Mouse (Mus musculus): ENCODE measurements around the gene Ogfrl1.
"Not testable (repeated sequence)": the region's sequence is repeated elsewhere in the genome, so short reads cannot be mapped to it uniquely, and the experiment has no call there.

Gene Ogfrl1

DNA sequence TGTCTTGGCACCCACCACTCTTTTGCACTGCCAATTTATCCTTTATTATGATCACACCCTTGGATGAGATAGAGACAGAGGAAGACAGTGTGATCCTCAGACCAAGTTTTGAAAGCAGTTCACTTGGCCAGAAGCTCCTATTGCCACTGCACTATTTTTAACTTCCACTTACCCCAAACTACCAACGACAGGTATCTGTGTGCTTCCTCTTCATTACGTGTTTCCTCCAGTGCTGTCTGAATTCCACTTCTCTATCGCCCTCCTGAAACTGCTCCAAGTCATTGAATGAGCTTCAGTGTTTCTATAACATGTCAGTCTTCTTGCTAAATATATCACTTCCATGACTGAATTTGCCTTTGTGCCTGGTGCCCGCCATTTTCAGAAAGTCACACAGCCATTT lies at the start of gene Ogfrl1:
Ogfrl1 (minus strand) TSS at position 150 of the 400 bp plus-strand sequence.
- DNase-seq = no peak

DNA sequence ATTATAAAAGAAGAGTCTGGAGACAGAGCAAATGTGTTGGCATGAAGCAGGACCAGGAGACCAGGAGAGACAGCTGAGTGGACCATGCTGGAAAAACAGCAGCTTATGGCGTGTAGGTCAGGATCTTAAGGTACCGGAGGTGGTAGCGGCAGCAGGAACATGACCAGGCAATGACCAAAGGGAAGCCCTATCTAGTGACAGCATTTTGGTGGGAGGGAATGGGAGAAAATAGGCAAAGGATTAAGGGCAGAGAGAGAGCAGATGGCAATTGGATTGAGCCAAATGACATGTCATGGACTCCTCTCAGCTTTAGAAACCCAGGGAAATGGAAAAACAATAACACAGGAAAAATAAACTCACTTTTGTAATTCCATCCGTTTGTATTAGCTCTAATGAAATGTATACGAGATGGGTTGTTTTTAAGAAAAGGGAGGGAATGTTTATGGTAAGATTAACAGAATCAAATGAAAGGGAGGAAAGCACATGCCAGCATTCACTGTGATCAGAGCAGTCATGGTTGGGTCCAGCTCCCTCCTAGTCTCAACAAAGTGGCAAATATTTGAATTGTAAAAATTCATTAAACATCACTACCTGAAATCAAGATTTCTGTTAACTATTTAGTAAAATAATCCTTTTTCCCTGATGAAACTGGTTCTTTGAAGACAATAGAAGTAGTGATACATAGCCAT lies 48.3 kb upstream of the Ogfrl1 start:
- no peak for DNase-seq

DNA sequence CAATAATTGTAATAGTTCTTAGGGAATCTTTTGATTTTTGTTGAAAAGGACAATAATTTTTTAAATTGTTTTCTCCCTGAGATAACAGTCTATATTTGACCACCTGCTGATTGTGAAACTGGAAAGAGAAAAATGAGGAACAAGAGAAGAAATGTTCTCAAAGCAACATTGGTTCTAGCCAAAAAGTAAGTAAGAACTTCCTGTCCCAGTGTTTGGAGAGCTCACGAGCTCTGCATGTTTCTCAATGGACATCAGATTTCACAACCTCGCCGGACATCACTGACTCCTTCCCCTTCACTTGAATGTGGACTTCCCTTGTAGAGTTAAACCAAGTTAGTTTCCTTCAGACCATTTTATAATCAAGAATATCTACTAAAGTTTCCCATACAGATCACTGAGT lies 36.0 kb upstream of the Ogfrl1 start:
- DNase-seq = peak; percentile 37

DNA sequence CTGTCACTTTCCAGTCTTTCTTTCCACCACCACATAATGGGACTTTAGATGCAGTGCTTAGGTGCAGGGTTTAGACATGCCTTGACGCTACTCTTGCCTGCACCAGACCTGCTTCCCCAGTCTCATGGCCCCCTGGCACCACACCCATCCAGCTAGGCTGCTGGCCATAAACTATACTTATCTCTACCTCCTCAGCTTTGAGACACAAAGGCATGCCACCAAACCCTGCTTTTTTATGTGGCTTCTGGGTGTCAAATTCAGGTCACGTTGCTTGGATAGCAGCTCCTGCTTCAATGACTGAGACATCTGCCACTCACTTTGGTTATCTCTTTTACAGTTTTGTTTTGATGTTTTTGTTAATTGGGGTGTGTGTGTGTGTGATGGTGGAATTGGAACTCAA lies 28.9 kb upstream of the Ogfrl1 start:
- no peak for DNase-seq

DNA sequence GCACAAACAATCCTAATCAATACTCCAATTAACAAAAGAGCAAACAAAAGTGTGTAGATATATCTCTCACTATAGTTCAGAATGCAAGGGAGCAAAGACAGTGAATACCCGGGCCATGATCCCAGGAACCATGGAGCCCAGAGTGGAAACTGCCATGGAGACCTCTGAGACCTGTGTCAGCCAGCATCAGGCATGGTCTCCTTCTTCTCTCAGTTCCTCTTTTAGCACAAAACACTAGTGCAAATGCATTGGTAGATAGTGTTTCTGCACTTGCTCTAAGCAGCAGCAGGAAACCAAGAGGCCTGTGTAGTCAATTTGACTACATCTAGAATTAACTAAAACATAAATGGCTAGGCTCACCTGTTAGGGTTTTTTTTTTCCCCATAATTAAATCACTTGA lies 21.4 kb upstream of the Ogfrl1 start:
- DNase-seq = no peak

DNA sequence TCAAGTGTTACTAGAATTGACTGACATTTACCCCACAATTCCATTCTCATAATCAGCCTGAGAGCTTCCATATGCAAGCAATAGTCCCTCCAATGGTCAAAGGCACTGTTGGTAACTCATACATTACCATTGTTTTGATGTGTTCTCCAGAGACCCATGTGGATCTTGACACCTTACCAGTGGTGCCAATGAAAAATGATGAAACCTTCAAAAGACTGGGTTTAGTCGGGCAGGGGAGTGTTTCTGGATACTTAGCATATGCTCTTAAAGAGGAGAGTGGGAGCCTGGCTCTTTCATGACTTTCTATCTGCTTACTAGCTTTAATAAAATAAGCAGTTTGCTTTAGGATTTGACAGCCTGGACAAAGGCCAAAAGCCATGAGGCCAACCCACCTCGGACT lies 20.5 kb upstream of the Ogfrl1 start:
- DNase-seq = no peak

DNA sequence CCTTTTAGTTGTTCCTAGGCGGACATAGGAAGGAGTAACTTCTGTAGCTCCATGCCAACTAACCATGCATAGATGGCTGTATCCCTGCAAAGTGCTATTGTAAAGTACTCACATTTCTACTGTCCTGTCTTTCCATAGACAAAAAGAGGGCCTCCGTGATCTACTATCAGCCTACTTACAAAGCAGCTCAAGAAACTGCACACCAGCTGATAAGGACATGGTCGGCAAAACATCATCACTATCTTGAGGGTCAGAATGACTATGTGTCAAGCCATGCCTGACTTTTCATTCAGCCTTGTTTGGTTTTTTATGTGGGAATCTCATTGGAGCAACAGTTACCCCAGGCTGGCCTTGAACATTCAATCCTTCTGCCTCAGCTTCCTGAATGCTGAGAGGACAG lies 20.0 kb upstream of the Ogfrl1 start:
- DNase-seq = no peak

DNA sequence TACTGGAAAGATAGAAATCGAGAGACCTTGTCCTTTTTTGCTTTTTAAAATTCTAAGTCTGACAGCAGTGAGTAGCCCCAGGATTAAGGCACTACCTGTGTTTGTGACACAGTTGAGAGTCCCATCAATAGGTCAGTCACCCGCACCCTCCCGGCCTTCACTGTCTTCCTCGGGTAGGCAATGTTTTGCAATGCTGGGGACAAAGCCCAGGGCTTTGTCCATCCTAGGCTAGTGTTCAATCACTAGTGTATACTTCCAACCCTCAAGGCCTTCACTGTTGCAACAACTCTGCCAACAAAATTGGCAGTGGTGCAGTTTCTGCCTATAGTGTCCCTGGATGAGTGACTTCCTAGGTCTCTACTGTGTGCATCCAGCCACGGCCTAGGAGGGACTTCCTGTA lies 14.0 kb upstream of the Ogfrl1 start:
- DNase-seq = no peak

DNA sequence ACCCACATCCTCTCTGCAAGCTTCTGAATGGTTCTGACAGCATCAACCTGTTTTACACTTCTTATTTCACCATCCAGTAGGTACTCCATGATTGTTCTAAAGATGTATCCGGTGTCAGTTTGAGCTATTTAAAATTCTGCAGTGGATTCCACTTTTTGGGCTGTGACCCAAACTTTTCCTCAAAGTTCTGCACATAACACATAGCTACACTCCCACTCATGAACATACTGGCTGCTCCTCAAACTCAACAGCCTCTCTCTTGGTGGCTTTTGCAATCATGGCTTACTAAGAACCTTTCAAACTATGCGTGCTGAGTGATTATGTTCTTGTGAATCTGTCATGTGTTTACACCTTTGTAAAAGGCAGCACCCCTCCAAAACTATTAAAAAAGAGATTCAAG lies 12.4 kb upstream of the Ogfrl1 start:
- DNase-seq = no peak

DNA sequence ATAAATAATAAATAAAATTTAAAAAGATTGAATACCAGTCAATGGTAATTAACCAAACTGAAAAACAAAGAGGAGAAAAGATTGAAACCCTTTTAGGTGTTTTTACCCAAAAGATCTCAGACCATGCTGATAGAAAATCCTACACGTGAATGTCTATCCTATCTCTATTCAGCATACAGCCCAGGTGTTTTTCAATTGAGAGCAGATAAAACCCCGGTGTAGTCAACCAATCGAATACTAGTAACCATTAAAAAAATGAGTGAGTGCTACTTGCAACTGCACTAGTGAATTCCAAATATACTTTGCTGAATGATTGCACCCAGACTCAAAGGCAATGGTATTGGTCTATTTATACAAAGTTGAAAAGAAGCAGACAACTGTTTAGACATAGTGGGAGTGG lies 4.8 kb upstream of the Ogfrl1 start:
- no peak for DNase-seq

DNA sequence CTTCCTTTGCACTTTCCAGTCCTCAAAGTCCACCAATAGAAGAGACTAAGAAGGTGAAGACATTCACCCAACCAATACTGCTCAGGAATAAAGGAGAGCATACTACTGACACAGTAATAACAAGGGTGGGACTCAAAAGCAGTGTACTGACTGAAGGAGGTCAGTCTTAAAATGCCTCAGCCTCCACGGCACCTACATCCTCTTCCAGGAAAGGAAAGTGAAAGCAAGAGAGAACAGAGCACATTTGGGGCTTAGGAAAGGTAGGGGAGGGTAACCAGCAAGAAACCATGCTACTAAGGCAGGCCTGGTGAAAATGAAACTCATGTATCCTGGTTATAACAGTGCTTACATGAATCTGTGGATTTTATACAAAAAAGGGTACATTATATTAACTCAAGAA lies 2.0 kb upstream of the Ogfrl1 start:
- no peak for DNase-seq

DNA sequence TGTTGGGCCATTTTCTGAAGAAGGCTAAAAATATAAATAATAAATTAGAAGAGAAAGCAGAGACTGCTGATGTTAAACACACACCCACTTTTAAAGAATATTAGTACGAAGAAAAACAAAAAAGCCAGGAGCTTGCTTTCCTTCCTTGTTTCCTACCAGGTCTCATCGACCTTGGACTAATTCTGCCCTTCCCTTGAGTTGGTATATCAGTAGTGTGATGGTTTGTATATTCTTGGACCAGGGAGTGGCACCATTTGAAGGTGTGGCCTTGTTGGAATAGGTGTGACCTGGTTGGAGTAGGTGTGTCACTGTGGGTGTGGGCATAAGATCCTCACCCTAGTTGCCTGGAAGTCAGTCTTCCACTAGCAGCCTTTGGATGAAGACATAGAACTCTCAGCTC lies 3.2 kb downstream of the Ogfrl1 start:
- DNase-seq = not testable (repeated sequence)

DNA sequence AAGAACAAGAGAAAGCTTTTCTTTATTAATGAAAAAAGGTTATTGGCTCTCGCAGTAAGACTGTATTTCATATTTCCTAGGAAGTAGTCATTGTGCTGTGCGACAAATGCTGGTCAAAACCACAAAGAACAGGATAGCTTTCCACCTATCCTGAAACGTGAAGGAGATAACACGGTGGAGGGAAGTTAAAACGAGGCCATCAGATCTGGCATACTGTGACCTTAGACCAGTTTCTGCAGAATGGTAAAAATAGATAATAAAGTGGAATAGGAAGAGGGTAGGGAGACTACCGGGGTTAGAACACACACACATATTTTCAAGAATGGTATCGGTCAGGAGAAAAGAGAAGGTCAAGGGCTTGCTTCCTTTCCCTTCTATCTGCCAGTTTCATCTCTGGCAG lies 5.8 kb downstream of the Ogfrl1 start:
- no peak for DNase-seq

DNA sequence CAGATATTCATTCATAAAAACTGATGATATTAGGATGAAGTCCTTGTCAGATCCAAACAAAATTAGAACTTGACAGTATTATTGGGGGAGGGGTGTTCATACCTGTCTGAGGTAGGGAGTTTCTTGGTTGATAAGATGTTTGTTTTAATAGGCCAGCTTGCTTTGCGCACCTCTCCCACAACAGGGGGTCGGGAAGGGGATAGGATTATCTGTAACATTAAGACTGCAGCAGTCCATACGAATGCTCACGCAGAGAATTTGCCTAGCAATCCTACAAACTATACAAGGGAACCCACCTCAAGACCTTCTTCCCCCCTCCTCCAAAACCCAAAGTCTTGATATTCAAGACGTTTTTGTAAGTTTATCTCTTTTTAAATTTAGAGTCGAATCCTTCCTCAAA lies 13.2 kb downstream of the Ogfrl1 start:
- no peak for DNase-seq

DNA sequence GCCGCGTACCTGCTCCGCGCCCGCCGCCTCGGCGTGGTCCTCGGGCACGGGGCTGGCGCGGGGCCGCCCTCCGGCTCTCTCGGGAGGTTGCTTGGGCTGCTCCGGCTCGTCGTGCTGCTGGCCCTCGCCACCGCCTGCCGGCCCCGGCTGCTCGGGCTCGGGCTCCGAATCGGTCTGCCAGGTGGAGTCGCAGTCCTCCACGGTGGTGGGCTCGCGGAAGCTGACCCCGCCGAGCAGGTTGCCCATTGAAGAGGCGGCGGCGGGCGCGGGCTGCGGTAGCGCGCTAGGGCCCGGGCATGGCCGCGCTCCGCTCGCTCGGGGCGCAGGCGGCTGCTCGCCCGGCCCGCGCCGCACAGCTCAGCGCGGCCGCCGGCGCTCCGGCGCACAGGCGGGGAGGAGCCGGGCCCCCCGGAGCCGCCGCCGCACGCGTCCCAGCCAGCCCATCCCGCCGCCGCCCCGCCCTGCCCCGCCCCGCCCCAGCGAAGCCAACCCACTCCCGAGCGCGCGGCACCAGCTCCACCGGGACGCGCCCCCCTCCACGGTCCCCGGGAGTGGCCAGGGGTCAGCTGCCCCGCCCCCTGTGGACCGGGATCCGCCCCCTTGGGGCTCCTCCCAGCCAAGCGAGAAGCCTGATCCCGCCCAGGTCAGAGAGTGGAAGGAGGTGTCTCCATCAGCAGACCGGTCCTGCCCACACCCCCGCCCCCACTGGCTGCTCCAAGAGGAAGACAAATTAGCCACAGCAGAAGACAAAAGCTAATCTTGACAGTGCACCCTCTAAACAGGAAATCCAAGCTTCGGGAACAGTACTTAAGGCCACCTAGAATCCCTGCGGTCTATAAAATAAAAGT lies 14.5 kb downstream of the Ogfrl1 start:
- peak; percentile 98 for DNase-seq

DNA sequence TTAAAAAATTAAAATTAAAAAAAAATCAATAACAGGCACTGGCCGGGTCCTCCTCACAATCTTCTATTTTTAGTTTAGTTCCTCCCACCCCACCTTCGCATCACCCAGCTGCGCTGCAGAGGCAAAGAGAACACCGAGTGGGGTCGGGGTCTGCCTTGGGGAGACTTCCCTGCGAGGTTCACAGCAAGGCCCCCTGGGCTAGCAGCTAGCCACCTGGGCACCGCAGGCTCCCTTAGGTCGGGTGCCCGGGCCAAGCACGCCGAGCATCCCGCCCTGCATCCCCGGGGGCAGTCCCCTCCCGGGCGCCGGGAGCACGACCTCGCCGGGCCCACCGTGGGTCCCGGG lies 15.1 kb downstream of the Ogfrl1 start:
- DNase-seq = no peak

DNA sequence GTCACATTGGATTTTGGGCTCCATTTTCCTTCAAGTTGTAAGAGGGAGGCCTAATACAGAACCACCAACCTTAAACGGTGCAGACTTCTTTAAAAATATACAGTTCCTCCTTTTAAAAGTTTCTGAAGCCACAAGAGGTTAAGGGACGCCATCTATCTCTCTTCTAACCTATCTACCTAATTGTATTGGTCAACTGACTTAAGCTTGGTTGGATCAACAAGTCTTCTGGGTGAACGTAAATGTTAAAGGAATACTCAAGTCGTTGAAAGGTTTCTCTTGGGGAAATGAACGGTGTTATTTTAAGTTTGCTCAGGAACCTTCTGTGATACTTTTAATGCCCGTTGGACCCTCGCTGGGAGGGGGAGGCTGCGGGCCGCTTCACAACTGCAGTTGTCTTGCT lies 15.5 kb downstream of the Ogfrl1 start:
- no peak for DNase-seq

DNA sequence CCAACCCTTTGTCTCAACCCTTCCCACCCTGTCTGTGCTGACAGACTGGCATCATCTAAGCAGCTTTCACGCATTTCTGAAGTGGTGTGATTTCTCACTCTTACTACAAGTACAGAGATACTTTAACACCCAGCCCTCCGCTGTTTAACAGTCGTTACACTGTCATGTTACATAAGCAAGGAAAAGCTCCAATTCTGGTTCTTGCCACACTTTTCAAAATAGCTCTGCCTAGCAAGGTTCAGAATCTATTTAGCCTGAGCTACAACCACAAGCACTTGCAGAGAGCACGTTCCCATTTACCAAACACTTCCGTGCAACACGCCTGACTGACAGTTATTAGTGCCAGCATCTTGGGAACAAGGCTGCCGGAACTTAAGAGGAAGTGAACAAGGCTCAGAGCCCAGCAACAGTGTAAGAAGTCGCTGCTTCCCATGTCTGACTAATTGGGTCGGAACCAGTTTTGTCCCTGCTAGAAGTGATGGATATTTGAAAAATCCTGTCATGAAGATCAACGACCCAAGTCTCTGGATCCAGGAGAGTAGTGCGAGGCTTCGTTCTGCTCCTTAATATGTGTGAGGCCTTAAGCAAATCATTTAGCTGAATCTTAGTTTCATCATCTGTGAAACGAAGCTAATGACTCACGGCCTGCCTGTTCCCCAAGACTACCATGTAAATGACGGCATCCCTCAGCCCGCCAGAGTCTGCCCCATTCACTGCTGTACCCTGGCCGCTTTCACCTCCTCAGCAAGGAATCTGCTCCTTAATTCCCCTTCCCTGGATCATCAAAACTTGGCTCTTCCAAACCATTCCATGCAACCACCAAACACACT lies 17.4 kb downstream of the Ogfrl1 start:
- DNase-seq = peak; percentile 35

DNA sequence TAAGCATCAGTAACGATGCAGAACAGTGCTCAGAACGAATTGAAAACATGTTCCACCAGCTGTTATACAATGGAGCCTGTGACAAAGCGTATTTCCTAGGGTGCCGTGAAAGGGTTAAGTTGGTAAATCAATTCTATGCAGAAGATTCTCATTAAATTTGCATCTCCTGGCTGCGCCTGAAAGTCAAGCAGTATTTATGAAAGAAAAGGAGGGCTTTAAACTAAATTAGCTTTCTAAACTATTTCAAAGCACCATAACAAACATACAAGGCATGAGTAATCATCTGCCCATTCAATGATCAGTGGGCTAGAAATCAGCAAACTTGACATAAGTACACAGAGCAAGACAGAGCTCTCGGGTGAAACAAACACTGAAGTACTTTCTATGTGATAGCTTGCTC lies 18.3 kb downstream of the Ogfrl1 start:
- no peak for DNase-seq

DNA sequence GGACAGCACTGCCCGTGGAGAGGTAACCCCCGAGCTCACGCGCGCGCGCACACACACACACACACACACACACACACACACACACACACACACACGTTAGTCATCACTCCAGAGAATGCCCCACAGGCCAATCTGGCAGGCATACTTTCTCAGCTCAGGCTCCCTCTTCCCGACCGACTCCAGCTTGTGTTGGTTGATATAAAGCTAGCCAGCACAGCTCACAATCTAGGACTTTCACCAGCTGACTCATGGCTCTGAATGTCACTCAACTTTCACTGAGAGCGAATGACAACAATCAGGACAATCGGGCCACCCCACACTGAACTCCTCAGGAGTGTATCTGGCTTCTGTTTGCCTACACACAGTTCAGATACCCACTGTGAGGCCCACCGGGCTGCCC lies 20.0 kb downstream of the Ogfrl1 start:
- DNase-seq = no peak

DNA sequence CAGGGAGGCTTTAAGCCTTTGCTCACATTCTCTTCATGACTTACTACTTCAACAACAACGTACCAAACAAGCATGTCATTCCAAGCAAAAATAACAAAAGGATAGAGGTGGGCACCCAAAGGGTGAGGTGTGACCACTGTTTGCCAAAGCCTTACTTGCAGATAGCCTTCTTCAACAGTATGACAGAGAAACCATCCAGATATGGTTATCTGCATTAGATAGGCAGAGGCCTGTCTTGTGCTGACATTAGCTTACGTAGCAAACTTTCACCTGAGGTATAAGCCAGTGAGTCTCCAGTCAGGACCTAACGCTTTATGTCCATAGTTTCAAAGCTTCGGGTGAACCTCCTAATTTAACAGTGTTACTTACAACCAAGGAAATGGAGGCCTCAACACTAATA lies 23.4 kb downstream of the Ogfrl1 start:
- DNase-seq = no peak

DNA sequence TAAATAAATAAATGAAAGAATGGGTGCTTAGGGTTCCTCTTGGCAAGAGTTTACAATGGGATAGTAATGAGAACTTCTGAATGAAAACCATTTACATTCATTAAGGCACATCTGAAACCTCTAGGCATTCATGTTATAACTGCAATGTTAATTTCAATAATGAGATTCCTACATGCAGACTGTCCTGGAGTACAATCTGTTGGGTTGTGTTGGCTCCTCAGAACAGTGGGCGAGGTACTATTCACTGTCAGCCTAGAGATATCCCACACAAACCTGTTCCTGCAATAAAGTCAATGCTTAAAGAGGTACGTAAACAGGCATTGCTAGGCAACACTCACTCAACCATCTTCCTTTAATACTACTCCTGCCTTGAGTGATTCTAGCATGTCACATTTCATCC lies 32.0 kb downstream of the Ogfrl1 start:
- DNase-seq = no peak

DNA sequence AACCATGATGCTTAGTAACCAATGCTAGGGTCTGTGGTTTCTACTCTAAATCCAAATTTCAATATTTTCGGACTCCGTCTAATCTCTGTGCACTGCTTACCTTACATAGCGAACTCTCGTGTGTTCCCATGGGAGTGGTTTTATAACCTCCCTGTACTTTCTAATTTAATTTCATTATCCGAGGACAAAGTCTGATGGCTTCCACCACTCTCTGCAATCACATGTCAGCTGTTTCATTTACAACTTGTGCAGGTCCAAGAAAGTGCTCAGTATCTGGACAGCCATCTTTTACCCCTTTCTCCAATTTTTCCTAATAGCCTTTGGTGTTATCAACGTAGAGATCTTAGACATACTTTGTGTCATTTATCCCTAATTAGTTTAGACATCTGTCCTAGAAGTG lies 44.7 kb downstream of the Ogfrl1 start:
- DNase-seq = no peak

DNA sequence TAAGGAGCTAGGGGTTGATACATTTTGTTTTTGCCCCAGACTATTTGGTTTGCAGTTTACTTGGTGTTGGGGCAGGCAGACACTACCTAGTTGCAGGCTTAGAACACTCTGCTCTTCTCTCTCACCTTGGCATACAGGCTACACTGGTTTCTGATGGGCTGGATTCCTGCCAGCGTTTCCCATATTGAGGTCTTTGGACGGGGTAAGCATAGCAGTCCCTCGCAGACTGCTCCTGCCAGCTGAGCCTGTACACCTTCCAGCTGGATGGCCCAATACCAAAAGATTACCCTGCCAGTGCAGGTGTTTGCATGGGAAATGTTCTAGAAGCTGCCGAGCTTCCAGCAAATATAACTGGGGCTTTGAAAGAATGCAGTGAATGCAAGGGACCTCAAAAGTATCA lies 45.8 kb downstream of the Ogfrl1 start:
- no peak for DNase-seq
